Mouse (Mus musculus) left cerebral cortex, postnatal 14 days (tissue): ENCODE measurements at regions not wholly inside any gene's neighbourhood (a gene's known extent, or its start where the extent isn't known, plus 50 kb on each side); places are given as distances from the start of the nearest gene placed in this dataset.

ENCODE experiments used
- DNase-seq, 2 experiments: peaks; one replicate each; pipeline ENCODE4 v3.0.0; 2021 to 2022; ENCODE audit warnings: low spot score in 2 of 2, mixed read lengths in 1 of 2
- intact Hi-C: fragments of 180-260 bp; cut with DNase I; formaldehyde crosslinking; loops from one replicate; pipeline ENCODE4 v1.15.1; 2025

DNA sequence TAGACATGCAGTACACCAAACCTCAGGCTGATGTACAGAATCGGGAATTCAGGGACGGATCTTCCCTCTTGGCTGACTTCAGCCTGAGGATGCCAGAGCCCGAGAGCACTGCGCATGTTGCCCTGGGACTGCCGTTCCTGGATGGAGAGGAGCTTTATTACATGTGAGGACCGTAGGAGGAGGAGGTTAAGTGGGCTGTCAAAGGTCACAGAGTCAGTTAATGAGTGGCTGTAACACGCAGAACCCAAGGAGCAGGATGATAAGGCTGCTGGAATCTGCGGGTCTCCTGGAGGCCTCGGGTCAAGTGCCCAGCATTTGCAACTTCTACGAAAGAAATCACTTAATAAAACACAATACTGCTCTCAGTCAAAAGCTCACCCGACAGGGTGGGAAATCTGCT is 197.3 kb downstream of the Fam169b start:
- intact Hi-C loops, result no loop called here
- no peak for DNase-seq

DNA sequence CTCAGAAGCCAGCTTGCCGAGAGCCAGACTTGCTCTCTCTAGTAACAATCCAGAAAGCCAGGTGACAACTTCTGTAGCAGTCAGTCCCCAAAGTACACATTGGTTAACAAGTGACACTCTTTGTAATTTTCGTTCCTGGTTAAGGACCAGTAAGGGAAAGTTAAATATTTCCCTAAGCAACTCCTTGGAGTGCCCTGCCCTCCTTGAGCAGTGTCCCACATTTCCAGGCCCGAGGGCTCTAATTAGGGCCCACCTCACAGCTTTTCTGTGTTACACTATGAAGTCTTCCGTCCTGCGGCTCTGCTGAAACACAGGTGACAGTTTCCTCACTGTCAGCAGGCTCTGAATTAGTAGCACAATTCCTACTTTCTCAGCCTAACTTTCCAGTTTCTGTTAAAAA is 194.9 kb downstream of the Fam169b start:
- no peak for DNase-seq
- intact Hi-C loops, result no loop called here

DNA sequence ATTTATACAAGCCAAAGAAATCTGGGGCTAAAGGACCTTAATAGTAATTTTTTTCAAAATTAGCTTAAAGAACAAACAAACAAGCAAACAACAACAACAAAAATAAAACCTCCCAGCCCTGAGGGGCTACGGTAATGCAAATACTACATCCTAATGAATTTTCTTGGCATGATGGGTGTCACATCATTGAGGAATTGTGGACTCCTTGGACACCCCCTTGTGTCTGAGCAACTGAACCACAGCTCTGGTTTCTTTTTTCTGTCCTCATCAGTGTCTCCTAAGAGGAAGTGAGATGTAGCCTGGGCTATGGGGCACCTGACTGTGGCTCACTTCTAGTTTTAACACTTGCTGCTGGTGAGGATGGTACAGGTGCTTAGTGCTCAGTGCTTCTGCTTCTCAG is 184.2 kb downstream of the Fam169b start:
- no peak for DNase-seq
- intact Hi-C loops, result loop anchor here (5.0 kb wide), 1 partner anchor 81 kb away; no protein-coding TSS in a partner anchor

DNA sequence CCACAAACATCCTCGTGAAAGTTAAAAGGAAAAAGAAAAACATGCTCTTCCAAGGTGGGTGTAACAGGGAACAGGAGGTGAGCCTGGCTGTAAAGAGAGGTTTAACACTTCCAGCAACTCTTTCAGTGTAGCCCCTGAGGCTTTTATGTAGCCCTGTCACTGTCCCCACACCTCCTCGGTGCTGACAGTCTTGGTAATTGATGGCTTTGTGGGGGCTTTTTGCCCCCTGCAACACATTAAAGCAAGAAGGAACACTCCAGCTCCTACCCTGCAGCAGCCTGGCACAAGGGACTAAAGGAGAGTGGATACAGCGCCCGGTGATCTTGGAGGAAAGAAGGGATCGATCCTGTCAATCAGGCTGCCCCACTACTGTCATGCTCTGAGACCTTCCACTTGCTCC is 181.8 kb downstream of the Fam169b start:
- DNase-seq, result no peak
- intact Hi-C loops, result loop anchor here (5.0 kb wide), 1 partner anchor 78 kb away; no protein-coding TSS in a partner anchor

DNA sequence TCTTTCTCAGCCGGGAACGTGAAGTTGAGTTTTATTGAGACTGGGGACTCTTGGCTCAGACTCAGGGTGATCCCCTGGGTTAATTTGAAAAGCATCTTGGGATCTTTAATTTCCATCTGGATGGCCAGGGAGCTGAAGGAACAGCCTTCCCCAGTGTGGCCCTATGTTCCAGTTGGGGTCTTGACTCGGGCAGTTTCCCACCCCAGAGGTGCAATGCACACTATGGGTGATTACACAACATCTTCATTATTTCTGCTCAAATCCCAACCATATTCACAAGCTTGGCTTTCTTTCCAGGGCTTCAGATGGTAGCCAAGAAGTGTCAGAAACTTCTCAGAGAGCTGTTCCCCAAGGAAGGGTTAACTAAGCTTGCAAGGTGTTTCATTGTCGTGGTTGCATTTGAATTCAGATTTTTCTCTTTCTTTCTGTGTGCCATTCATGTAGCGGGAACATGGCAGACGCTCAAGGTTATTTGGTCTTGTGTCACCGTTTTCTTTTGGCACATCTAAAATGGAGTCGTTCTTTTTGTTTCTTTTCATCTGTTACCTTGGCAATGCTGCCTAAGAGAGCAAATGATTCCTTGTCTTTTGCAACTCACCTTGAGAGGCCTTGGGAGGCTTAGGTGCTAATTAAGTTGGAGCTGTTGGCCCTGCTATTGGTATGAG is 179.5 kb downstream of the Fam169b start:
- no peak for DNase-seq
- intact Hi-C loops, result no loop called here

DNA sequence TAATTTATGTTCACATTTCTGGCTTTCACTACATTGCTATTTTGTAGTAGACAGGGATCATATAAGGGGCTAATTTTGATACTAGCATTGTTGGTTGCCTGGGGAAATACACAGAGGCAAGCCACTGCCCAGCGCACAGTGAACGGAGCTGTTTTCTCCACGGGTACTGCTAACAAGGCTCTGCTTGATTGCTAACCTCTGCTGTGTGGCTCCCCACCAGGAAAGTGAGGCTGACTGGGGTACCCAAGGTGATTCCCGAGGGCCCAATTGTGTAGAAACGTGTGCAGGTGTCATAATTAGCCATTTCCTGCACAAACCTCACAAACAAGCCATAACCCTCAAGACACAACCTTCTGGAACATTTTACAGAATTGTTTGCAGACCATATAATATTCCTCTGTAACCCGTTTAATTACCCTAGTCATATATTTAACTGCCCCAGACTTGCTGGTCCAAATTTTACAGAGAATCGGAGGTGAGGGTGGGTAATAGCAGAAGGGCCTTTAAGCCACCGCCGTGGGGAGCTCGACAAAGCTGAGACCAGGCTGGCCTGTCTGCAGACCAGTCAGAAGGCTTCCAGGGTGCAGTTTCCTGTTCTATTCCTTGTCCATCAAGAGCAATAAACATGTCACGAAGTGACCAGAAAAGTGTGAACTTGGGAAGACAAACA is 170.9 kb downstream of the Fam169b start:
- no peak for DNase-seq
- intact Hi-C loops, result no loop called here

DNA sequence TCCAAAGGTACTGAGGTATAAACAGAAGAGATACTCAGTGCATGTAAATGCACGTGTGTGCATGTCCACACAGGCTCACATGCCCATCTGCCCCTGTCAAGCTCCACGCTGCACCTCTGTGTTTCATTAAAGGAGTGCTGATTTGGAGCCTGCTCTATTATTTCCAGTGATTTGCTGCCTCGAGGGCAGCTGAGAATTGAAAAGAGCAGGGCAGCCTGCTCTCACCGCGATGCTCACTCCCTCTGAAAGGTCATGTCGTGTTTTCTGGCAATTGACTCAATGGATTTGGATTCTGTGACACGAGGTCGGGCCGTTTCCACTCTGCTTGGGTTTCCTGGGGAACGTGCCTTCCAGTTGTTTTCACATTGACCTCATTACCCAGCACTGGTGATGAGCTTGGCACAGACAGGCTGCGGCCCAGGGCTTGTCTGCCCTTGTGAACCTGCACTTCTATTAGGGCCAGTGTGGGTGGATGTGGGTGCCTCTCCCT is 167.1 kb downstream of the Fam169b start:
- intact Hi-C loops, result no loop called here
- peak in 1 of 2 experiments; percentile 5 for DNase-seq

DNA sequence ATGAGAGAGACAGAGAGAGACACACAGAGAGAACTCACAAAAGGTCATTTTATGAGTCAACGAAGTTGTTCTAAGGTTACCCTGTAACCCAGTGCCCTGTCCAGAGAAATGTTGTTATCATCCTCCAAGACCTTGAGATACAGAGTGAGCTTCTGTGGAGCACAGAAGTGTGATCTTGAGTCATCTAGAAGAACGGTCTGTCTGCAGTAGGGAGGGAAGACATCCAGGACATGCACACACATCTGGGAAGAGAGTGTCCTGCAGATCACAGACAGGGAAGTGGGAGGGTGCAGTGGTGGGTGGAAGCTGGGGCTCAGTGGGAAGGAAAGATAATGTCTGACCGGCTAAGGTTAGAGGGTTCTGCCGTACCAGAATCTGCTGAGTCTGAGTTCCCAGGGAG is 155.3 kb downstream of the Fam169b start:
- no peak for DNase-seq
- intact Hi-C loops, result no loop called here

DNA sequence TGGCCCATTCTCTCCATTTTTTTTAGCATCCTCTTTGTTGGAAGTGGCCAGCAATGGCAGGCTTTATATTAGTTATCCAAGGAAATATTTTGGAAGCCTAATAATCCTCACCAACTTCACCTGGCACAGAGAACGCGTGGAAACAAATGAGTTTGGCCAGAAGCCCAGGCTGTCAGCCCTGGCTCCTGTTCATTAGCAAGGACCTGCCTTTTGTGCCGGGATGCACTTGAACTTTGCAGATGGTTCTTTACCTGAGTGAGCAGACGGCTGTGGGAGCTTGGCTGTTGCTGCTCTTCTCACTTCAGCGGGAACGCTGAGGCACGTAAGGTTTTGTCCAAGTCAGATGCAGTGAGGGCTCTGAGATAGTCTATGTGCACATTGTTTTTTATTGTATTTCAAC is 142.3 kb downstream of the Fam169b start:
- intact Hi-C loops, result no loop called here
- no peak for DNase-seq

DNA sequence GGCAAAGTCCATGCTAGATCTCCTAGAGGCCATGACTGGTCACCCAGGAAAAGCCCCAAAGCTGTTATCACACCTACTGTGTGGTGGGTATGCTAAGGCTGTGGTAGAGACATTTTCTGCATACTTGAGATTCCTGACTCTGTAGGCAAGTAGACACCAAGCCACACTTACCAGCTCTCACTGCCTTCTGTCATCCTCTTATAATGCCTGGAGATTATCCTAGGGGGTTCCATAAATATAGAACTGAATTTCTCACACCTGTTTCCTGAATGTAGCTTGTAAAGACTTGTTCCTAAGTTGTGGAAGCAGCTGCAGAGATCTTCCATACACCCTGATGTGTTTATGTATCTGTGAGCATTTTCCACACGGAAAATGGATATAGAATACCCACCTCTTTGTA is 139.1 kb downstream of the Fam169b start:
- DNase-seq, result peak in 1 of 2 experiments; percentile 10
- intact Hi-C loops, result no loop called here
